Mouse (Mus musculus) thymus, adult 2 months (tissue): ENCODE results near the gene Crb1.

Experiments
- CTCF ChIP-seq: fragments of 200-500 bp; IDR thresholded peaks from 2 replicates; pipeline ENCODE4 v1.5.1; 2012; ENCODE audit warnings: mild to moderate bottlenecking, control low read depth, low read length, moderate library complexity, borderline replicate concordance; ENCODE audit not compliant: control insufficient read depth, poor library complexity, insufficient read depth; ENCODE audit errors: extremely low read depth
- POLR2A ChIP-seq: fragments of 200-500 bp; IDR thresholded peaks from 2 replicates; pipeline ENCODE4 v1.6.1; 2012; ENCODE audit warnings: mild to moderate bottlenecking, low read length, control low read depth, moderate library complexity; ENCODE audit not compliant: control insufficient read depth, poor library complexity, insufficient read depth; ENCODE audit errors: extremely low read depth

DNA sequence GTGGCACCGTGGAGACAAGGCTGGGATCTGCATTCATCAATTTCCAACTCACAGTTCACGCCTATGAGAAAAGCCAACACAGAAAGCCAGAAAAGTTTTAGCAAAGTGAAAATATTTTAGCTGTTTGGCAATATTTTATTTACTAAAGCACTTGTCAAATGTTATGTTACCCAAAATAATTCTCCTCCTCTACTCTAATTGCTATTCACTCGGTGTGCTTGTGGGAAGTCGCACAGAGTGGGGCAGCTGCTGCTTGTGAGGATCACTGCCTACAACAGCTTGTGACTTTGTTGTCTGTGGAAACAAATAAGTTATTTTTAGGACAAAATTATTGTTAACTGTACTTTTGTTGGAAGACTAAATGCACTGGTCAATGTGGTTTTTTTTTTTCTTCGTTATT, 48.6 kb downstream of the Crb1 start:
- no peak for TF ChIP-seq CTCF
- TF ChIP-seq POLR2A: no peak
